Mouse (Mus musculus) spleen, adult 2 months (tissue): ENCODE results near the gene Dll4. TPM values are rescaled to one million over a fixed set of nuclear protein-coding genes. Genes with fewer than 3 reads are reported as not detected.

Experiments used
- DNase-seq, 2 experiments: peaks; one replicate each; pipeline versions ENCODE4 v3.0.0 to v3.0.0-alpha.2; 2012 to 2021; ENCODE audit warnings: low spot score in 2 of 2, low read depth in 1 of 2
- H3K27ac ChIP-seq: fragments of 200-500 bp; 2 replicates; pipeline ENCODE4 v1.5.1; 2012; ENCODE audit warnings: low read length, inconsistent platforms; ENCODE audit not compliant: insufficient read depth
- H3K27me3 ChIP-seq: fragments of 200-500 bp; 2 replicates; pipeline ENCODE4 v1.6.1; 2012; ENCODE audit warnings: mild to moderate bottlenecking, moderate library complexity, low read length, inconsistent platforms; ENCODE audit not compliant: control insufficient read depth, insufficient read depth
- H3K36me3 ChIP-seq: fragments of 200-500 bp; 2 replicates; pipeline ENCODE4 v1.6.1; 2012; ENCODE audit warnings: mild to moderate bottlenecking, low read length, inconsistent platforms; ENCODE audit not compliant: control insufficient read depth, insufficient read depth
- H3K4me1 ChIP-seq: fragments of 200-500 bp; 2 replicates; pipeline ENCODE4 v1.6.1; 2011; ENCODE audit warnings: inconsistent platforms; ENCODE audit not compliant: control insufficient read depth, insufficient read depth, insufficient read length
- H3K4me3 ChIP-seq: fragments of 200-500 bp; 2 replicates; pipeline ENCODE4 v1.5.1; 2011; ENCODE audit warnings: mild to moderate bottlenecking, inconsistent platforms; ENCODE audit not compliant: insufficient read depth, insufficient read length; ENCODE audit errors: extremely low read depth
- CTCF ChIP-seq: fragments of 200-500 bp; IDR thresholded peaks from 2 replicates; pipeline ENCODE4 v1.5.1; 2011; ENCODE audit warnings: mild to moderate bottlenecking, inconsistent platforms; ENCODE audit not compliant: insufficient read depth, insufficient read length, insufficient replicate concordance; ENCODE audit errors: extremely low read depth
- POLR2A ChIP-seq: fragments of 200-500 bp; IDR thresholded peaks from 2 replicates; pipeline ENCODE4 v1.6.1; 2011; ENCODE audit warnings: low read depth, low read length, inconsistent platforms
- WGBS: fragments of 180-500 bp; shearing (Covaris S2); methylation state at CpG from one replicate; pipeline ENCODE4 v1.1.7; 2018; 5-methylcytosine and 5-hydroxymethylcytosine counted together
- polyA plus RNA-seq: library from polyadenylated mRNA; depleted of rRNA; stranded (reverse); fragments of >200 nt; gene quantifications from 2 replicates; pipeline ENCODE4 v1.2.3, GENCODE M21; 2012

Gene Dll4
- polyA plus RNA-seq, 1 experiment = 5.6 TPM

DNA sequence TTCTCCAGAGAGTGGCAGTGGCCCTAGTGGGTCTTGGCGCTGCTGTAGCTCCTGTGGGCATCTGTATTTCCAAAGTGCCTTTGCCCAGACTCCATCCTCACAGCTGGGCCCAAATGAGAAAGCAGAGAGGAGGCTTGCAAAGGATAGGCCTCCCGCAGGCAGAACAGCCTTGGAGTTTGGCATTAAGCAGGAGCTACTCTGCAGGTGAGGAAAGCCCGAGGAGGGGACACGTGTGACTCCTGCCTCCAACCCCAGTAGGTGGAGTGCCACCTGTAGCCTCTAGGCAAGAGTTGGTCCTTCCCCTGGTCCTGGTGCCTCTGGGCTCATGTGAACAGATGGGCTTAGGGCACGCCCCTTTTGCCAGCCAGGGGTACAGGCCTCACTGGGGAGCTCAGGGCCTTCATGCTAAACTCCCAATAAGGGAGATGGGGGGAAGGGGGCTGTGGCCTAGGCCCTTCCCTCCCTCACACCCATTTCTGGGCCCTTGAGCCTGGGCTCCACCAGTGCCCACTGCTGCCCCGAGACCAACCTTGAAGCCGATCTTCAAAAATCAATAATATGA is 9.5 kb downstream of the Dll4 start:
- WGBS = 86% methylated on average over 7 of the region's 7 CpGs
- TF ChIP-seq CTCF (no peak), POLR2A (no peak)
- Histone ChIP-seq H3K4me1 (peaks cover 15% of the 10 kb centered on the region), H3K27me3 (no peaks in the 10 kb centered on the region), H3K27ac (no peak overlapping the region), H3K36me3 (no peaks in the 10 kb centered on the region), H3K4me3 (no peak overlapping the region)
- no peak for DNase-seq

DNA sequence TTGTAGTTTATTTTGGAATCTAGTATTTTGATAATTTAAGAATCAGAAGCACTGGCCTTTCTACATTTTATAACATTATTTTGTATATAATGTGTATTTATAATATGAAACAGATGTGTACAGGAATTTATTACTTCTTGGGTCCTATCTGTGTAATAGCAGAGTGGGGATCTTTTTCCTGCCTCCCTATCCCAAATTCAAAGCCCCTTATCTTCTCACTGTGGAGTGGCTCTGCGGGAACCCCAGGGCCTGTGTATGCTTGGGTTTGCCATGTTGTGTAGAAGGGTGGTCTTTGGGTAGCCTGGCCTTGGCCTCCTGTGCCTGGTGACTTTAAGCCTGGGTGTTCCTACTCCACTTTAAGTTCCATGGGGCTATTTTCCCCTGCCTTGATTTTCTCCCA is 10.0 kb downstream of the Dll4 start:
- no peaks in the 10 kb centered on the region for H3K27me3 ChIP-seq
- H3K27ac ChIP-seq = 0 out of 2 replicates have a peak overlapping the region, but pooled peaks have one; percentile 37
- peaks cover 15% of the 10 kb centered on the region for H3K4me1 ChIP-seq
- no peak overlapping the region for H3K4me3 ChIP-seq
- 96% methylated on average over 1 of the region's 1 CpGs for WGBS
- H3K36me3 ChIP-seq = no peaks in the 10 kb centered on the region
- TF ChIP-seq CTCF = no peak
- no peak for TF ChIP-seq POLR2A
- DNase-seq = no peak

DNA sequence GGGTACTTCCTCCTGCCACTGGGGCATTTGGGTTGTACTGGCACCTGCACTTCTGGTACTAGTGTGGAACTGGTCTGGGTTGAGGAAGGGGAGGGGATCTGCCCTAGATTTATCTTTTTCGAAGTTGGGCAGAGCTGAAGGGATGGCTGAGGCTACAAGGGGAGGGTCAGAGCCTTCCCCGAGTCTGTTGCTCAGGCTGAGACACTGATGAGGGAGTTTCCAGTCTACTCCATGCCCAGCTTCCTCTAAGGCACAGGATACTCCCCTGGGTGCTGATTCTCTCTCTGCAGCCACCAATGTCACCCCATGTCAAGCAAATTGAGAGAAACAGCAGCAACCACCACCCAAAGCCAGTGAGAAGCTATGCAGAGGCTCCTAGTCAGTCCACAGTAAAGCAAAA is 10.4 kb downstream of the Dll4 start:
- DNase-seq = no peak
- no peak for TF ChIP-seq POLR2A
- no peak for TF ChIP-seq CTCF
- 12% methylated on average over 2 of the region's 2 CpGs for WGBS
- Histone ChIP-seq H3K27me3 (no peaks in the 10 kb centered on the region), H3K4me3 (no peak overlapping the region), H3K36me3 (no peaks in the 10 kb centered on the region), H3K4me1 (peaks cover 15% of the 10 kb centered on the region), H3K27ac (peak overlapping the region; percentile 37)

DNA sequence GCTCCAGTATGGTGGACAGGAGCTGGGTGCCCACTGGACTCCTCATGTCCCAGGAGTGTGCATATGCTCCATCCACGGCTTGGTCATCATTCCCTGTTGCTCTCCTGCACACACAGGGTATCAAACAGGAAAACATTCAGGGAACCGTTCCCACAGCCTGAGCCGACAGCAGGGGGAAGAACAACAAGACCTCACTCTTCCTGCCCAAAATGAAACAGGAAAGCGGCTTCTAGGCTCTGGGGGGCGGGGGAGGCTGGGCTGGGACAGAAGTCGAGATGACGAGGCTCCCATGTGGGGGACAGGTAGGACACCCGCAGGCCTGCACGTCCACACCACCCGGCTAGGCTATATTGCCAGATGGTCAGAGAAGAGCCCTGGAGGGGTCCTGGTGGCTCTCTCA is 10.9 kb downstream of the Dll4 start:
- no peak for TF ChIP-seq CTCF
- no peak for TF ChIP-seq POLR2A
- WGBS = 18% methylated on average over 10 of the region's 10 CpGs
- Histone ChIP-seq H3K4me3 (no peak overlapping the region), H3K36me3 (no peaks in the 10 kb centered on the region), H3K27me3 (no peaks in the 10 kb centered on the region), H3K4me1 (peaks cover 15% of the 10 kb centered on the region), H3K27ac (peak overlapping the region; percentile 37)
- DNase-seq = no peak

DNA sequence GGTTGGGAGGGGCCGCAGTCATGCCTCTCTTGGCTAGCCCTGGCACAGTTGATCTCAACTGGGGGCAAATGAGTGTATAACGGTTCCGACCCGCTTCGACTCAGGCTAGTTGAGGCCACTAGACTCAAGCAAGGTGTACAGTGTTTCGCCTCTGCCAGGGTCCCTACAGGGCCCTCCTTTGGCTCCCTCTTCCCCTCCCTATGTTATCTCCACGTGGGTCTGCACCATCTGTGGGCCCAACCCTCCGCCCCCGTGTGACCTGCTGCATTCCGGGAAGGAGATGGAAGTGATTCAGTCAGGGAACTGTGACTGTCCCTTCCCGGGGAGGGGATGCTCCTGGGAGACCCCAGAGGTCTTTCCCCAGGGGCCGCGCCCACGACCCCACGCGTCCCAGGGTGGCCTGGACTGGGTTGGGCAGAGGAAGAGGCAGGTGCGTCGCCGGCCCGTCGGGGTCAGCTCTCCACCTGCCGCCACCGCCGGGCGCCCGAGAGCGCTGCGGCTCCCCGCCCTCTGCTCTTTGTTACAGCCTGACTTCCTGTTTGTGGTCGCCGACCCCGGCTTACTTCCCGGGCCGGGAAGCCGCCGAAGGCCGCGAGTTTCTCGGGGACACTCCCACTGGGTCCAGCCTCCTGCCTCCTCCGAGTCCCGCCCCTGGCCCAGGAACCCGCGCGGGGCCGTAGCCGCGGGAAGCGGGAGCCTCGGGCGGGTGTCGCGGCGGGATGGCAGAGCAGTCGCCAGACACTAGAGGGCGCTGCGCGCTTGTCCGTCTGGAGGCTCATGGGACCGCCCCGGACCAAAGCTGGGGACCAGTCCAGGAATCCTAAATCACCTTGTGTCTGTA is 12.1 kb downstream of the Dll4 start:
- DNase-seq = peak; percentile 59 to 74
- no peaks in the 10 kb centered on the region for H3K27me3 ChIP-seq
- 5% methylated on average over 60 of the region's 60 CpGs for WGBS
- H3K4me1 ChIP-seq = peaks cover 15% of the 10 kb centered on the region
- peak overlapping the region; percentile 61 for H3K4me3 ChIP-seq
- peak overlapping the region; percentile 71 for H3K27ac ChIP-seq
- TF ChIP-seq POLR2A (no peak), CTCF (peak; percentile 83)
- H3K36me3 ChIP-seq = no peaks in the 10 kb centered on the region

DNA sequence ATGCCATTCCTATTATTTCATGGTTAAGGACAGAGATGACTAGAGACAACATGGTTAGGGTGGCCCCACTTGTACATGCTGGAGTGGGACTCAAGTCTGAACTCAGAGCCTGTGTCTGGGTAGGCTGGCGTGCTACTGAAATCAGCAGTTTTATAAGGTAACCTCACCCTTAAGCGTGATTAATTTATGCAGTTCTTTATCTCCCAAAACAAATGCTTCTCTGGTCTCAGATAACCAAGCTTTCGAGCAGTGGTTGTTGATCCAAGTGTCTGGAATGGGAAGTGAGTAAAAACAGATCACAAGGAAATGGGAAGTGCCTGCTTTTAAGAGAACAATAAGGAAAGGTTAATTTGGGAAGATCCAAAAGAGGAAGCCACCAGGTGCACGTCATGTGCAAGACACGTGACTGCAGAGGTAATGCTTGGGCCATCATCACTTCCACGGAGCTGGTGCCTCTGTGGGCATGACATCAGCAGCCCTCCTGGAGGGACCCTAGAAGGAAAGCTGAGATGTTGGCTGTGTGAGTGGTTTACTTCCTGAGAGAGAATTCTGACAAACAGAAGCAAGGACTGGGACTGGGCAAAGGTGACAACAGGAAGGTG is 19.1 kb downstream of the Dll4 start:
- Histone ChIP-seq H3K4me3 (no peak overlapping the region), H3K27me3 (no peaks in the 10 kb centered on the region; the same call in 1 of the 2 replicates), H3K4me1 (no peaks in the 10 kb centered on the region), H3K36me3 (no peaks in the 10 kb centered on the region), H3K27ac (no peak overlapping the region)
- no peak for DNase-seq
- WGBS = 35% methylated on average over 6 of the region's 6 CpGs
- no peak for TF ChIP-seq POLR2A
- no peak for TF ChIP-seq CTCF
